23 mouse cellular contexts compared by ENCODE assay signal in the genomic region with DNA sequence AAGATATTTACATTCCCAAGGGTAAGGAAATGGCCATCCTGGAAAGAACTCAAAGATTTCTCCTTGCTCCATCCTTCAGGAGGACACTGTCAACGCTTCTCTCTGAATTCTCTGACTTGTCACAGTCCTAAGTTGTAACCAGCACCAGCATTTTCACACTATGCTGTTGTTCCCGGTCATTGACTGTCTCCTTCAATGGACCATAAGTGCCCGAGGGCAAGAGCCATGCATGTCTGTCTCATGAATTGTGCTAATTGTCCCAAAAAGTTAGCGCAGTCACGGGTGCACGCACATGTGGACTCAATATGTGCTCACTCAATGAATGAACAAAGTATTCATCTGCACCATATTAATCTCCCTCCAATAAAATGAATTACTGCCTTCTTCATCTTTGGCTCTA. TPM values are rescaled to one million over a fixed set of nuclear protein-coding genes. Genes with fewer than 3 reads are reported as not detected.
DNase-seq lines count a peak whose midpoint lies in the region; TF ChIP-seq lines count a peak whose summit lies in the region.
"Had no signal": no experiment of that assay in that cellular context is flagged by ENCODE, and none has a peak within 500 bp of the region (broad histone marks: within the 10 kb centered on the region; RNA-seq: fewer than 3 reads in every experiment).

No protein-coding gene starts in this region.

- no peaks in the 10 kb centered on the region for H3K27me3 ChIP-seq in cerebellum, adult 2 months (ENCODE audit: control insufficient read depth, insufficient read depth, low read length)
- H3K27me3 ChIP-seq: CH12.LX; embryonic facial prominence, embryonic 13.5 days; forebrain, embryonic 15.5 days; Patski had no signal

- DNase-seq in cerebellum, adult 2 months = no peak
- no peak for DNase-seq in cerebellum, postnatal 4 days (ENCODE audit: low spot score in 2 of 2)
- DNase-seq in heart, adult 11 months = peak; percentile 52
- DNase-seq in heart, postnatal 25 days (ENCODE audit: low spot score) = no peak
- peak; percentile 47 for DNase-seq in retina, postnatal 1 day
- no peak for DNase-seq in retina, embryonic 14.5 days (ENCODE audit: low spot score)
- no peak for DNase-seq in liver
- DNase-seq: adrenal gland, adult 8-10 months; adrenal gland, postnatal 14 days; B cell, adult 2 months; cerebellum, adult 11 months; cerebellum, adult 18-20 months; cerebellum, adult 9-10 months; cerebellum, postnatal 10 days; cerebellum, postnatal 25 days; embryo, embryonic 11 days; forebrain, postnatal 0 days had no signal

- TF ChIP-seq POLR2A in cerebellum, adult 2 months (IDR thresholded peaks at IDR 0.05; ENCODE audit: borderline replicate concordance, insufficient read depth, low read length) = no peak

- intact Hi-C loops in heart, postnatal 25 days (cut with DNase I) = no loop called here

- H3K4me1 ChIP-seq in cerebellum, adult 2 months (ENCODE audit: control insufficient read depth, insufficient read depth, low read length) = peaks cover 3% of the 10 kb centered on the region; the same call in 1 of the 2 replicates
- H3K4me1 ChIP-seq: embryonic facial prominence, embryonic 13.5 days had no signal

- TF ChIP-seq CTCF in cerebellum, adult 2 months (IDR thresholded peaks at IDR 0.05; ENCODE audit: borderline replicate concordance, insufficient read depth, low read depth, low read length) = no peak

- H3K4me3 ChIP-seq in cerebellum, adult 2 months (replicated peaks; ENCODE audit: insufficient read depth, low read depth, low read length) = no peak overlapping the region
- H3K4me3 ChIP-seq: embryonic facial prominence, embryonic 13.5 days; forebrain, embryonic 13.5 days; forebrain, embryonic 15.5 days had no signal

- 92% methylated on average over 6 of the region's 6 CpGs for WGBS in cerebellum, adult 2 months

- 0 out of 2 replicates have a peak overlapping the region, but pooled peaks have one; percentile 47 for H3K27ac ChIP-seq in cerebellum, adult 2 months (ENCODE audit: insufficient read depth, low read length)
- H3K27ac ChIP-seq: embryonic facial prominence, embryonic 13.5 days; forebrain, embryonic 13.5 days; forebrain, embryonic 15.5 days had no signal

RNA-seq across cellular contexts. Expression of a gene that starts 58.4 kb away (rescaled TPM):
- 119 and 126 TPM in 2 replicates for polyA plus RNA-seq in cerebellum, adult 2 months (2012; rRNA removed)
- 10 to 100 TPM; 16.7 to 17.4 TPM for total RNA-seq in heart, postnatal 25 days (2021)
- polyA plus RNA-seq: G1E had no signal

Comparison
In these comparisons a context has a peak if more than half of its experiments do, and no peak if none do; other contexts are left out.
1. DNase-seq: peak in heart, adult 11 months (single experiment) and retina, postnatal 1 day (single experiment); none in cerebellum, adult 2 months (0 of 2), cerebellum, postnatal 4 days (0 of 2), heart, postnatal 25 days (single experiment), retina, embryonic 14.5 days (single experiment) and liver (single experiment).